Mouse (Mus musculus): ENCODE results near the gene Smg6. TPM values are rescaled to one million over a fixed set of nuclear protein-coding genes. Genes with fewer than 3 reads are reported as not detected.
A peak's percentile ranks its signal among the peaks of the same experiment; 100 is the strongest.

The Smg6 gene
- total and polyA plus RNA-seq, 2 experiments from 2014 or later: 7.1 to 21.1 TPM

- 59% methylated on average over 5 of the region's 5 CpGs for WGBS
- H3K9me3 ChIP-seq (replicated peaks; ENCODE audit: control insufficient read depth, low read length): no peaks in the 10 kb centered on the region
- TF ChIP-seq EP300 (IDR thresholded peaks at IDR 0.05; ENCODE audit: low read depth) (no peak), CTCF (IDR thresholded peaks at IDR 0.05; ENCODE audit: low read depth) (no peak)
- H3K27me3 ChIP-seq (ENCODE audit: control insufficient read depth, insufficient read depth, low read length): no peaks in the 10 kb centered on the region
- H3K4me1 ChIP-seq (ENCODE audit: control insufficient read depth, insufficient read depth): peaks cover 41% of the 10 kb centered on the region
- DNase-seq (ENCODE audit: low spot score): no peak
- no peak overlapping the region for H3K9ac ChIP-seq (replicated peaks; ENCODE audit: low read depth, low read length)
- no peak overlapping the region for H3K4me3 ChIP-seq (ENCODE audit: low read depth, low read length)
- H3K27ac ChIP-seq (ENCODE audit: low read depth): peak overlapping the region; percentile 79
- H3K4me2 ChIP-seq (ENCODE audit: low read depth, low read length): no peak overlapping the region
- no peak for ATAC-seq (ENCODE audit: insufficient read depth, low read depth)
- peaks cover 31% of the 10 kb centered on the region for H3K36me3 ChIP-seq (replicated peaks; ENCODE audit: control insufficient read depth, insufficient read depth, low read length)
These were observed 214.8 kb downstream of the Smg6 start for GRCm38 (mm10) chr11:75140431-75140830.

- no peak for DNase-seq (ENCODE audit: low spot score)
- H3K4me1 ChIP-seq (ENCODE audit: control insufficient read depth, insufficient read depth): peaks cover 43% of the 10 kb centered on the region
- H3K9me3 ChIP-seq (replicated peaks; ENCODE audit: control insufficient read depth, low read length): no peaks in the 10 kb centered on the region
- 69% methylated on average over 3 of the region's 3 CpGs for WGBS
- no peak for ATAC-seq (ENCODE audit: insufficient read depth, low read depth)
- no peak overlapping the region for H3K4me2 ChIP-seq (ENCODE audit: low read depth, low read length)
- H3K27ac ChIP-seq (ENCODE audit: low read depth): 0 out of 2 replicates have a peak overlapping the region, but pooled peaks have one; percentile 79
- H3K4me3 ChIP-seq (ENCODE audit: low read depth, low read length): no peak overlapping the region
- no peaks in the 10 kb centered on the region for H3K27me3 ChIP-seq (ENCODE audit: control insufficient read depth, insufficient read depth, low read length)
- TF ChIP-seq EP300 (IDR thresholded peaks at IDR 0.05; ENCODE audit: low read depth) (no peak), CTCF (IDR thresholded peaks at IDR 0.05; ENCODE audit: low read depth) (no peak)
- peaks cover 31% of the 10 kb centered on the region for H3K36me3 ChIP-seq (replicated peaks; ENCODE audit: control insufficient read depth, insufficient read depth, low read length)
- H3K9ac ChIP-seq (replicated peaks; ENCODE audit: low read depth, low read length): no peak overlapping the region
These were observed 215.4 kb downstream of the Smg6 start for GRCm38 (mm10) chr11:75141038-75141437.

DNA sequence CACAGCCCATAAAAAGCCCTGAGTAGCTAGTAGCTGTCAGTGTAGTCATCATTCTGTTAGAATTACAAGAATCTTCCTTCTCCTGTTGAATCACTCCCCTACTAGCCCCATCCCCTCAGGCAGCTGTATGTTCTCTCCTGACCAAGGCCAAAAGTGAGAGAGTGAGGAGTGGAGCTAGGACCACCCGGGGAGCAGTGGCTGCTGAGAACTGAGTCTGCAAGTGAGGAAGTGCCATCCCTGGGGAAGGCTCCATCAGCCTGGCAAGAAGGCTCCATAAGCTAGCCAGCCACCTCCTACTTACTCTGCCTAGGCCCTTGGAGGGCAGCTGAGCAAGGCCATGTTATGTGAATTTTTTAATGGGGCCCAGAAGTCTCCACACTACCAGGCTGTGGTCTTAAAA, 216.3 kb downstream of the Smg6 start:
- no peak overlapping the region for H3K4me2 ChIP-seq (ENCODE audit: low read depth, low read length)
- no peak for DNase-seq (ENCODE audit: low spot score)

GRCm38 (mm10) chr11:75142749-75143148, 217.1 kb downstream of the Smg6 start:
- DNase-seq (ENCODE audit: low spot score): no peak
- H3K4me1 ChIP-seq (ENCODE audit: control insufficient read depth, insufficient read depth): peaks cover 44% of the 10 kb centered on the region
- H3K36me3 ChIP-seq (replicated peaks; ENCODE audit: control insufficient read depth, insufficient read depth, low read length): peaks cover 31% of the 10 kb centered on the region
- H3K9ac ChIP-seq (replicated peaks; ENCODE audit: low read depth, low read length): no peak overlapping the region
- 67% methylated on average over 4 of the region's 4 CpGs for WGBS
- no peak overlapping the region for H3K27ac ChIP-seq (ENCODE audit: low read depth)
- no peak for ATAC-seq (ENCODE audit: insufficient read depth, low read depth)
- no peak overlapping the region for H3K4me3 ChIP-seq (ENCODE audit: low read depth, low read length)
- TF ChIP-seq CTCF (IDR thresholded peaks at IDR 0.05; ENCODE audit: low read depth) (no peak), EP300 (IDR thresholded peaks at IDR 0.05; ENCODE audit: low read depth) (no peak)
- H3K4me2 ChIP-seq (ENCODE audit: low read depth, low read length): no peak overlapping the region
- no peaks in the 10 kb centered on the region for H3K9me3 ChIP-seq (replicated peaks; ENCODE audit: control insufficient read depth, low read length)
- no peaks in the 10 kb centered on the region for H3K27me3 ChIP-seq (ENCODE audit: control insufficient read depth, insufficient read depth, low read length)

More for the DNA sequence above, 216.3 kb downstream of the Smg6 start:
- 44% methylated on average over 1 of the region's 1 CpGs for WGBS
- Histone ChIP-seq H3K4me1 (ENCODE audit: control insufficient read depth, insufficient read depth) (peaks cover 37% of the 10 kb centered on the region), H3K9ac (replicated peaks; ENCODE audit: low read depth, low read length) (no peak overlapping the region), H3K27me3 (ENCODE audit: control insufficient read depth, insufficient read depth, low read length) (no peaks in the 10 kb centered on the region), H3K4me3 (ENCODE audit: low read depth, low read length) (no peak overlapping the region), H3K9me3 (replicated peaks; ENCODE audit: control insufficient read depth, low read length) (no peaks in the 10 kb centered on the region), H3K27ac (ENCODE audit: low read depth) (peak overlapping the region; percentile 27; the same call in 1 of the 2 replicates), H3K36me3 (replicated peaks; ENCODE audit: control insufficient read depth, insufficient read depth, low read length) (peaks cover 31% of the 10 kb centered on the region)
- no peak for ATAC-seq (ENCODE audit: insufficient read depth, low read depth)
- TF ChIP-seq CTCF (IDR thresholded peaks at IDR 0.05; ENCODE audit: low read depth) (no peak), EP300 (IDR thresholded peaks at IDR 0.05; ENCODE audit: low read depth) (no peak)

GRCm38 (mm10) chr11:75145841-75146240, 220.2 kb downstream of the Smg6 start:
- H3K27ac ChIP-seq (ENCODE audit: low read depth): no peak overlapping the region
- DNase-seq (ENCODE audit: low spot score): no peak
- no peak for TF ChIP-seq EP300 (IDR thresholded peaks at IDR 0.05; ENCODE audit: low read depth)
- no peak for TF ChIP-seq CTCF (IDR thresholded peaks at IDR 0.05; ENCODE audit: low read depth)

More at GRCm38 (mm10) chr11:75145841-75146240, 220.2 kb downstream of the Smg6 start:
- Histone ChIP-seq H3K9me3 (replicated peaks; ENCODE audit: control insufficient read depth, low read length) (no peaks in the 10 kb centered on the region), H3K27me3 (ENCODE audit: control insufficient read depth, insufficient read depth, low read length) (no peaks in the 10 kb centered on the region), H3K9ac (replicated peaks; ENCODE audit: low read depth, low read length) (no peak overlapping the region), H3K36me3 (replicated peaks; ENCODE audit: control insufficient read depth, insufficient read depth, low read length) (peaks cover 42% of the 10 kb centered on the region), H3K4me3 (ENCODE audit: low read depth, low read length) (no peak overlapping the region), H3K4me1 (ENCODE audit: control insufficient read depth, insufficient read depth) (peaks cover 24% of the 10 kb centered on the region), H3K4me2 (ENCODE audit: low read depth, low read length) (no peak overlapping the region)
- 70% methylated on average over 2 of the region's 2 CpGs for WGBS
- no peak for ATAC-seq (ENCODE audit: insufficient read depth, low read depth)
